Mouse (Mus musculus) midbrain, embryonic 14.5 days (tissue): ENCODE measurements at regions not wholly inside any gene's neighbourhood (a gene's known extent, or its start where the extent isn't known, plus 50 kb on each side); places are given as distances from the start of the nearest gene placed in this dataset.
A peak's percentile ranks its signal among the peaks of the same experiment; 100 is the strongest.

ENCODE experiments used
- ATAC-seq: fragments of 200-750 bp; cut with Nextera tagmentation; 2 replicates; pipeline ENCODE4 v1.8.0; 2017; ENCODE audit warnings: moderate number of reproducible peaks, moderate library complexity; ENCODE audit not compliant: low FRiP score, low TSS enrichment
- DNase-seq: peaks from one replicate; pipeline ENCODE4 v3.0.0-alpha.2; 2015
- H3K27ac ChIP-seq: fragments of 300-500 bp; sonication (generic); replicated peaks from 2 replicates; pipeline ENCODE4 v1.5.1; 2014; ENCODE audit warnings: mild to moderate bottlenecking, low read depth, low read length, moderate library complexity
- H3K27me3 ChIP-seq: fragments of 300-500 bp; sonication (generic); 2 replicates; pipeline ENCODE4 v1.6.1; 2014; ENCODE audit warnings: low read length, control low read depth, mixed read lengths; ENCODE audit not compliant: control insufficient read depth, insufficient read depth
- H3K36me3 ChIP-seq: fragments of 300-500 bp; sonication (generic); 2 replicates; pipeline ENCODE4 v1.6.1; 2014; ENCODE audit warnings: low read length, control low read depth; ENCODE audit not compliant: control insufficient read depth, insufficient read depth
- H3K4me1 ChIP-seq: fragments of 300-500 bp; sonication (generic); 2 replicates; pipeline ENCODE4 v1.6.1; 2014; ENCODE audit warnings: mild to moderate bottlenecking, antibody characterized with exemption, low read length, control low read depth; ENCODE audit not compliant: control insufficient read depth, insufficient read depth
- H3K4me2 ChIP-seq: fragments of 300-500 bp; sonication (generic); 2 replicates; pipeline ENCODE4 v1.6.1; 2014; ENCODE audit warnings: mild to moderate bottlenecking, low read length, moderate library complexity
- H3K4me3 ChIP-seq: fragments of 300-500 bp; sonication (generic); replicated peaks from 2 replicates; pipeline ENCODE4 v1.5.1; 2014; ENCODE audit warnings: low read depth, low read length
- H3K9ac ChIP-seq: fragments of 300-500 bp; sonication (generic); replicated peaks from 2 replicates; pipeline ENCODE4 v1.6.1; 2014; ENCODE audit warnings: mild to moderate bottlenecking, low read length, moderate library complexity
- H3K9me3 ChIP-seq: fragments of 300-500 bp; sonication (generic); 2 replicates; pipeline ENCODE4 v1.6.1; 2016; ENCODE audit warnings: low read length, control low read depth, mixed read lengths; ENCODE audit not compliant: control insufficient read depth
- WGBS: fragments of 180-500 bp; shearing (Covaris S2); extraction: QIAGEN DNeasy Blood & Tissue Kit; methylation state at CpG from one replicate; pipeline ENCODE4 v1.1.7; 2014; 5-methylcytosine and 5-hydroxymethylcytosine counted together

- Histone ChIP-seq H3K27ac (no peak overlapping the region), H3K4me1 (no peaks in the 10 kb centered on the region), H3K4me3 (no peak overlapping the region), H3K27me3 (no peaks in the 10 kb centered on the region), H3K9ac (no peak overlapping the region), H3K4me2 (no peak overlapping the region), H3K36me3 (no peaks in the 10 kb centered on the region), H3K9me3 (no peaks in the 10 kb centered on the region)
- WGBS, result 96% methylated on average over 1 of the region's 1 CpGs
- DNase-seq (no peak), ATAC-seq (no peak)
Observed at GRCm38 (mm10) chr2:135525779-135526178, 133.0 kb upstream of the Plcb4 start.

DNA sequence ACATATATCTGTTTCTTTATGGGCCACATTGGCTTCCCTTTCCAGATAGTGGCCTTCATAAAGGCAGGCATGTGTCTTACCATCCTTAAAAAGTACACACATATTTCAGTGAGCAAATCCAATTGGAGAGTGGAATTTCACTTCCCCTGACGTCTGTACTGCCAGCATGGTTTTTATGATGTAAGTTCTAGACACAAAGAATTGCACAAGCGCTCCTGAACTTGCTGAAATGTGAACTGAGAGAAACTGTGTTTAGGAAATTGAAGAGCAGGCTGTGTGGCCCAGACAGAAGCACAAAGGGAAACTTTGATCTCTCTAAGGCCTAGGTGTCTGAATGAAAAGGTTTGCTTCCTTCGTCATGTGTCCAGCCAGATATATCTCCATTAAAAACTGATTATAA lies 129.2 kb upstream of the Plcb4 start:
- no peaks in the 10 kb centered on the region for H3K36me3 ChIP-seq
- H3K4me3 ChIP-seq, result no peak overlapping the region
- no peak overlapping the region for H3K27ac ChIP-seq
- no peaks in the 10 kb centered on the region for H3K27me3 ChIP-seq
- H3K9ac ChIP-seq, result no peak overlapping the region
- ATAC-seq (no peak), DNase-seq (no peak)
- H3K4me1 ChIP-seq, result no peaks in the 10 kb centered on the region
- no peaks in the 10 kb centered on the region for H3K9me3 ChIP-seq
- H3K4me2 ChIP-seq, result no peak overlapping the region
- WGBS, result 75% methylated on average over 3 of the region's 3 CpGs

DNA sequence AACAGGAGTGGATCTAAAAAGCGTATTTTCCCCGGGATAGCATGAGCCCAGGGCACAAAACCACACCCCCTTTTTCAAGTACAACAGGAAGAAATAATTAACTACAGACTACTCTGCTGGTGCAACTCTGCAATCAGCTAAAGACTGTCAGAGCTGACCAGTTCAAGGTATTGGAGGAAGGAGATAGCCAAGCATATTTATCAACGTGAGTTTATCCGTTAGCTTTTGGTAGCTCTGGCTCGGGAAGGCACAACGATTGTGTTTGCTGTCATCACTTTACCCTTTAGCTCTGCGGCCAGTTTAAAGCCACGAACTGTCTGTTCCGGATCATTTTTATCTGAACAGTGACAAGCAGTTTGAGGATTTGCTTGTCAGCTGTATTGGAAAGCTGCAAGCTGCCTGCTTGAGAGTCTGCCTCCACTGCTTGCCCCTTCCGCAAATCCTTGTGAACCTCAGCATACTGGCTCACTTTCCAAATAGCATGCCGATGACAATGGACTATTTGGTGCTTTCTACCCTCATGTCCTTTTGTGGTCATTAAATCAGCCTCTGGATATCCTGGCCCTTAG lies 122.4 kb upstream of the Plcb4 start:
- Histone ChIP-seq H3K9ac (no peak overlapping the region), H3K4me2 (0 out of 2 replicates have a peak overlapping the region, but pooled peaks have one; percentile 4), H3K4me3 (no peak overlapping the region), H3K9me3 (no peaks in the 10 kb centered on the region), H3K27me3 (no peaks in the 10 kb centered on the region), H3K4me1 (no peaks in the 10 kb centered on the region), H3K27ac (no peak overlapping the region), H3K36me3 (no peaks in the 10 kb centered on the region)
- no peak for ATAC-seq
- peak; percentile 21 for DNase-seq
- 45% methylated on average over 11 of the region's 11 CpGs for WGBS

- peak; percentile 19 for DNase-seq
Observed at GRCm38 (mm10) chr2:135538022-135538421, 120.8 kb upstream of the Plcb4 start.

DNA sequence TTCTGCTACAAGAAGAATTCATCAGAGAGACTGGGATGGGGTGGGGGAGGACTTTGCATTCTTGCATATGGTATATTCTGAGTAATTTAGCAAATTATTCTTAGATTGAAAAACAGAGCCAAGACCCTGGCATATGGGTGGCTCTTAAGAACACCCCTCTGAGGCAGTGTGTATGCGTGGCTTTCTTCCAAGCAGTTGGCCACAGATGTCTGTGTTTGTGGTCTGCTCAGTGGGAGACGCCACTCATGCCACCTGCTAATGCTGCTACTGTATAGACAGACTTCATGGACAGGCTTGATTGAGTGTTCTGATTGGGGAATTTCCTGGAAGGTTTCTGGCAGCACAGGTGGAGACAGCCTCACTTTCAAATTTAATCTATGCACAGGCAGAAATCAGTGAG lies 117.8 kb upstream of the Plcb4 start:
- WGBS, result 70% methylated on average over 2 of the region's 2 CpGs
- no peaks in the 10 kb centered on the region for H3K27me3 ChIP-seq
- DNase-seq (peak; percentile 35), ATAC-seq (peak; percentile 82; the same call in 1 of the 2 replicates)
- H3K9ac ChIP-seq, result no peak overlapping the region
- H3K27ac ChIP-seq, result no peak overlapping the region
- H3K4me1 ChIP-seq, result no peaks in the 10 kb centered on the region
- H3K36me3 ChIP-seq, result no peaks in the 10 kb centered on the region
- H3K9me3 ChIP-seq, result no peaks in the 10 kb centered on the region
- no peak overlapping the region for H3K4me3 ChIP-seq
- H3K4me2 ChIP-seq, result no peak overlapping the region

More at GRCm38 (mm10) chr2:135538022-135538421, 120.8 kb upstream of the Plcb4 start:
- H3K9me3 ChIP-seq, result no peaks in the 10 kb centered on the region
- H3K4me1 ChIP-seq, result no peaks in the 10 kb centered on the region
- no peak overlapping the region for H3K4me2 ChIP-seq
- no peaks in the 10 kb centered on the region for H3K36me3 ChIP-seq
- no peak overlapping the region for H3K27ac ChIP-seq
- H3K27me3 ChIP-seq, result no peaks in the 10 kb centered on the region
- H3K9ac ChIP-seq, result no peak overlapping the region
- no peak for ATAC-seq
- no peak overlapping the region for H3K4me3 ChIP-seq
- 16% methylated on average over 2 of the region's 2 CpGs for WGBS

GRCm38 (mm10) chr2:135541930-135542329 lies 116.9 kb upstream of the Plcb4 start:
- DNase-seq, result no peak
- ATAC-seq, result no peak
- Histone ChIP-seq H3K4me1 (no peaks in the 10 kb centered on the region), H3K27ac (no peak overlapping the region), H3K9me3 (no peaks in the 10 kb centered on the region), H3K4me3 (no peak overlapping the region), H3K36me3 (no peaks in the 10 kb centered on the region), H3K27me3 (no peaks in the 10 kb centered on the region), H3K9ac (no peak overlapping the region), H3K4me2 (no peak overlapping the region)

DNA sequence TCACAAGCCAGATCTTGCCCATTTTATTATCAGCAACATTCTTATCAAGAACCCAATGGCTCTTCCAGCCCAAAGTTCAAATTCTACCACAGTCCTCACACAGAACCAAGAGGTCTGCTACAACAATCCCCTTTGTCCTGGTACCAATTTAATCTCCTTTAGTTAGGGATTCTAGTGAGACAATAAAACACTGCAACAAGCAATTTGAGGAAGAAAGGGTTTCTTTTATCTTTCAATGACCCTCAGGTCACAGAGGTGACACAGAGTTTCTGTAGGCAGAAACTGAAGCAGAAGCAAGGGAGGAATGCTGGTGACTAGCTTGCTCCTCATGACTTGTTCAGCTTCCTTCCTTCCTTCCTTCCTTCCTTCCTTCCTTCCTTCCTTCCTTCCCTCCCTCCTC lies 113.9 kb upstream of the Plcb4 start:
- Histone ChIP-seq H3K4me2 (no peak overlapping the region), H3K4me3 (no peak overlapping the region), H3K27ac (no peak overlapping the region), H3K27me3 (no peaks in the 10 kb centered on the region), H3K36me3 (no peaks in the 10 kb centered on the region), H3K9ac (no peak overlapping the region), H3K4me1 (no peaks in the 10 kb centered on the region), H3K9me3 (no peaks in the 10 kb centered on the region)
- no peak for ATAC-seq
- DNase-seq, result no peak

DNA sequence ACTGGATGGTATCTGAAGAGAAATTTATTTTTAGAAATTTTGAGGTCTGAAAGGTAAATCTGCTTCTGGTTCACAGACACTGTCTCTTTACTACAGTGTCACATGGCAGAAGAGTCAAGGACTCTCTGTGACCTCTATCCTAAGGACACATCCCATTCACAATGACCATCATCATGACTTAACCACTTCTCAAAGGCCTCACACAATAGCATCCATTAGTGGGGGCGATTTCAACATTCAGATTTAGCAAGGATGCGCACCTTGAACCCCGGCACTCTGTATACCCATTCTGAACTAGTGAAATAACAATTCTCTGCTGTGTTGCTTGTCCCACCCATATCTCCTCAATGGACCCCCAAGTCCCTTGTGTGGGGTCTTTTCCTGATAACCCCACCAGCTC lies 110.8 kb upstream of the Plcb4 start:
- DNase-seq, result no peak
- Histone ChIP-seq H3K36me3 (no peaks in the 10 kb centered on the region), H3K27me3 (no peaks in the 10 kb centered on the region), H3K4me1 (no peaks in the 10 kb centered on the region), H3K27ac (no peak overlapping the region), H3K4me2 (no peak overlapping the region), H3K9me3 (no peaks in the 10 kb centered on the region), H3K9ac (no peak overlapping the region), H3K4me3 (no peak overlapping the region)
- WGBS, result 93% methylated on average over 3 of the region's 3 CpGs
- no peak for ATAC-seq

DNA sequence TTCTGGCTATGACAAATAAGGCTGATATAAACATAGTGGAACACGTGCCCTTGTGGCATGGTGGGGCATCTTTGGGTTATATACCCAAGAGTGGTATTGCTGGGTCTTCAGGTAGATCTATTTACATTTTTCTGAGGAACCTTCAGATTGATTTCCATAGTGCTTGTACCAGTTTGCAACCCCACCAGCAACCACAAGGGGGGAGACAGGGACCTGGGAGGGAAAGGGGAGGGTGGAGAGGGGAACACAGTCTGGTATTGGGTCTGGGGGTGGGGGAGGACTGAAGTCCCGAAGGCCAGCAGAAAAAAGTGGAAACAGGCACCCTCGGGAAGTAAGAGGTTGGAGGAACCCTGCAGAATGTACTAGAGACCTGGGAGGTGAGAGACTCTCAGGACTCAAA lies 105.8 kb upstream of the Plcb4 start:
- no peaks in the 10 kb centered on the region for H3K9me3 ChIP-seq
- no peaks in the 10 kb centered on the region for H3K36me3 ChIP-seq
- no peak overlapping the region for H3K9ac ChIP-seq
- DNase-seq (no peak), ATAC-seq (no peak)
- no peak overlapping the region for H3K27ac ChIP-seq
- no peak overlapping the region for H3K4me2 ChIP-seq
- H3K27me3 ChIP-seq, result no peaks in the 10 kb centered on the region
- WGBS, result 68% methylated on average over 3 of the region's 3 CpGs
- no peak overlapping the region for H3K4me3 ChIP-seq
- H3K4me1 ChIP-seq, result no peaks in the 10 kb centered on the region
